Mouse (Mus musculus): ENCODE results near the gene Gpr179.

DNA sequence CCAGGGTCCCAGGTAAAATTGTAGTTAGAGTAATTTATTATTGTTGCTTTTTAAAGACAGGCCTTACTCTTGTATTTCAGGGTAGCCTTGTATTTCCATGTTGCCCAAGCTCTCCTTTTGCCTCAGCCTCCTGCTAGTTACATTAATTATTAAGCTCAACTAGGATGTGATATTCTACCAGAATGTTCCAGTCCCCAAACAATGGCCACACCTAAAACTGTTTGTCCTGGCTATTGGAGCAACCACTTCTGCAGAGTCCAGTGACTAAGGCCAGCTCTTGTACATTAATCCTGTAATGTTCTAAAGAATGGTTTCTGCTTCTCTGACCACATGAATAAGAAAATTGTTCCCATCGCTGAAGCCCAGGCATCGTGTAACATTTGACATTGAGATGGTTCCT lies 31.1 kb upstream of the Gpr179 start:
- no peak for TF ChIP-seq CTCF (IDR thresholded peaks at IDR 0.05; ENCODE audit: extremely low read depth, insufficient read depth, insufficient read length, insufficient replicate concordance)
- TF ChIP-seq POLR2A (IDR thresholded peaks at IDR 0.05; ENCODE audit: low read depth, low read length) = no peak

All from spleen, adult 2 months (tissue).